Mouse (Mus musculus) c-Kit-positive CD71-positive TER-119-negative erythroid progenitor cells, embryonic 14.5 days (primary cell): ENCODE results near the gene Gtf3c4.

ENCODE experiments used
- DNase-seq: peaks from one replicate; pipeline ENCODE4 v3.0.0-alpha.2; 2013; ENCODE audit warnings: low read depth

The Gtf3c4 gene

DNA sequence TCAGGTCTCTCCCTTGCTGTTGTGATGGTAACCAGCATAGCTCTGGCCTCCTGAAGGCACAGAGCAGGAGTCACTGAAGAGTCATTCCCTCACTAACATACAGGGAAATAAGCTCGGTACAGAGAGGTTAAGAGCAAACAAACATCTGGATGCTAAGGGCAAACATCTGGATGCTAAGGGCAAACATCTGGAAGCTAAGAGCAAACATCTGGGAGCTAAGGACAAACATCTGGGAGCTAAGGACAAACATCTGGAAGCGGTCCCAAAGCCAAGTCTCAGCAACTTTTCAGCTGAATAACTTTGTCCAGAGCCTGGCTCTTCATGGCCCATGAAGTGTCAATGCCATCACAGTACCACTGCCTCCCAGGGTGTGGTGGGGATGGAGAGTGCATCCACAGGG lies 40.6 kb downstream of the Gtf3c4 start:
- DNase-seq = no peak

DNA sequence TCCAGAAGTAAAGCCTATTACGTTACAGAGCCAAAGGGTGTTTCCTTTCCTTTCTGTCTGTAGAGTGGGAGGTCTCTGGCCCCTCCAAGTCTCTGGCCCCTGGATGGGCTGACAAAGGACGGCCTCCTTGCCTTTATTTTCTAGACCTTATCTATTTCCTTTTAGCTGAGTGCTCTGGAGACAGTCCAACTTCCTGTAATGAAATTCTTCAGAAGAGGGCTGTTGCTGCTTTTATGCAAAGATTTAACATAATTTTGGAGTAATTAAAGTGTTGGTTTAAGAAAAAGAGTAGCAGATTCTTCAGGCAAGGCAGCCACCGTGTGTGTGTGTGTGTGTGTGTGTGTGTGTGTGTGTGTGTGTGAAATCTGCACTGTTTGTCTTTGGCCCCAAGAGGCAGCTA lies 41.8 kb downstream of the Gtf3c4 start:
- no peak for DNase-seq

- DNase-seq = no peak
Observed at GRCm38 (mm10) chr2:28797490-28798106, 42.6 kb downstream of the Gtf3c4 start.

- DNase-seq = peak; percentile 9
Observed at GRCm38 (mm10) chr2:28796298-28796697, 43.9 kb downstream of the Gtf3c4 start.

GRCm38 (mm10) chr2:28794623-28795022 lies 45.5 kb downstream of the Gtf3c4 start:
- no peak for DNase-seq

GRCm38 (mm10) chr2:28792931-28793610 lies 47.1 kb downstream of the Gtf3c4 start:
- peak; percentile 8 for DNase-seq

DNA sequence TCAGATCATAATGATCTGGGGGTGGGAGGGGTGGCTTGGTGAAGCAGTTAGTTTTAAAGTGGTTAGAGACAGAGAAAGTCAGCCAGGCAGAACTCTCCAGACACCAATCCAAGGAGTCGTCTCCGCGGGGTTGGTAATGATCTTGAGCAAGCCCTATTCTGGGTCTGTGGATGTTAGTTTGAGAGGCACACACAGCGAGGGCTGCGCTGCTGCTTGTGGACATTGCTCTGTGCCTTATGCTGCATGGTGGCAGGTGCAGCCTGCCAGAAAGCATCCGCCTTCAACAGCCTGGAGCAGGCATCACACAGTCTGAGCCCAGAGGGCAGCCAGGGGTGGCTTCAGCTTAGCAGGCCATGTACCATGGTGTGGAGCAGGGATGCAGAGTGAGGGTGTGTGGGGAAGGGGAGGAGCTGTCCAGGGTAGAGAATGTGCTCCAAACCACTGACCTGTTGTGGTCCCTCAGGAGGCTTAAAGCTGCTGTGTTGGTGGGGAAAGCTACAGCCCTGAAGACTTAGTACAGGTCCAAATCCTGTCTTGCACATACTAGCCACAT lies 53.0 kb downstream of the Gtf3c4 start:
- no peak for DNase-seq

DNA sequence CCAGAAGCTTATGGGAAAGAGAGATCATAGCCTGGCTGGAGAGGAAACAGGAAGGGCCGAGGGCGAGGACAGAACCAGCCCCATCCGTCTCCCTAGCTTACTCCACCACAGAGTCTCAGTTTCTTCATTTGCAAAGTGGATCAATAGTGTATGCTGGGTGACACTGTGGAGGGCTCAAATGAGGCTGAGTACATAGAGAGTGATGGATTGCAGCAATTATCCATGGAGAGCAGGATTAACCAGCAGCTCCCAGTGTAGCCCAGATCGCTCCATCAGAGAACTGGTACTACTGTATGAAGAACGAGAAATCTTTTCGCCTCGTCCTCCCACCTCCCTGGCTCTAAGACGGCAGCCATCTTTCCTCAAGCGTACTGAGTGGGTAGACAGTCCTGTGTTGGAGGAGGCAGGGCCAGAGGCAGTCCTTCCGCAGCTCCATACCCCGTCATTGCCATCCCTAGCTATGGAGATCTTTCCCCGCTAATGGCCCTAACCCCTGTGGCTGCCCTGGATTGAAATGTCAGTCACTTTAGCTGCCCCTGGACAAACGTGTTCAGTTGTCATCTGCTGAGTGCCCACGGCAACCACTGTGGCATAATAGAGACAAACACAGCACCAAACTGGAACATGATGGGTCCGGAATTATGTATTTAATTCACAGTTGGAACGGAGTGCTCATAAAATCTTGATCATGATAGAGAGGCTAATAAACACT lies 53.6 kb downstream of the Gtf3c4 start:
- no peak for DNase-seq

- DNase-seq = no peak
Observed at GRCm38 (mm10) chr2:28781310-28781709, 58.9 kb downstream of the Gtf3c4 start.

DNA sequence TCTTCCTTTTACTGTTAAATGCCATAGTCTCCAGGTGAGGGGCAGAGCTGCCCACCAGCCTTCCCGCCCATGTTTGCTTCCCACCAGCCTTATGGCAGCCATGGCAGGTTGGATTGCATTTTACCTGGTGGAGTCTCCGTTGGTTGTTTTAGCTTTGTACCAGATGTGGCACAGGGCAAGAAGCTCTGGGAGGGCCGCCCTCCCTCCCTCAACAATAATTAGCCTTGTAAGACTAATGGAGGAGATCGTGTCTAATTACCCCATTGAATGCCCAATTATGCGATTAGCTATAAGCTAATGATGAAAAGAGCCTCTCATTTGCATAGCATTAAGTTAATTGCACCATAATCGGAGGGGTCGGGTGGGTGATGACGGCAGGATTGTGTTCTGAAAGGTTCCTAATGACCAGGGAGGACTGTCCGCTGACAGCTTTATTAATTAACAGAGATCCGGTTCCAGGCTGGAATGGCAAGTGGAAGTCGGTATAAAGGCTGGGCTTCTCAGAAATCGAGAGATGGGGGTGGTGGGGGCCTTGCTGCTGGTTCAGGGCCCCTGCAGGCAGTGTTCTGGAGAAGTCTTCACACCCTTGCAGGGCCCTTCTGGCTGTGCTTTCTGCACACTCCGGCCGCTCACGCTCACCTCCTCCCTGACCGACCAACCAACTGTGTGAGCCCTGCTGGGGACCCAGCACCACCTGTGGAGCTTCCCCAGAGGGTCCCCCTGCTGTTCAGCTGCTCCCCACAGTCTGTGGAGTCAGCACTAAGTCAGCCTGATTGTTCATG lies 60.0 kb downstream of the Gtf3c4 start:
- DNase-seq = no peak

GRCm38 (mm10) chr2:28776728-28777127 lies 63.4 kb downstream of the Gtf3c4 start:
- DNase-seq = no peak

DNA sequence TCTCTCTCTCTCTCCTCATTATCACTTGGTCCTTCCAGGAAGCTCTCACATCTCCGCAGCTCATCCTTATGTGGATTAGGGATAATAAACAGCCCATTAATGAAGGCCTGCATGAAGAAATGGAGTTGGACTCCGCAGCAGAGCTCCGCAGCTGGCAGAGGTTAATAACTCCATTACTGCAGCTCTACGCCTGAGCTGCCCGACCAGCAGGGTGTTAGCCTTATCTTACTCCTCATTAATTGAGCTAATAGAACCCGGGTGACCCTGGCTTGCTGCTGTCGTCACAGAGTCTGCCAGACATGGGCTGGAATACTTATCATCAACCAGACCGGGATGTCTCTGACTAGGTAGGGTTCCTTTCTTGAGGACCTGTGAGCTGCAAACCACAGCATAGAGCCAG lies 66.1 kb downstream of the Gtf3c4 start:
- DNase-seq = no peak
